Mouse (Mus musculus): ENCODE results near the gene Pcdh19. TPM values are rescaled to one million over a fixed set of nuclear protein-coding genes. Genes with fewer than 3 reads are reported as not detected.

The Pcdh19 gene
- polyA plus RNA-seq, 1 experiment from 2014 or later = 0.28 TPM

DNA sequence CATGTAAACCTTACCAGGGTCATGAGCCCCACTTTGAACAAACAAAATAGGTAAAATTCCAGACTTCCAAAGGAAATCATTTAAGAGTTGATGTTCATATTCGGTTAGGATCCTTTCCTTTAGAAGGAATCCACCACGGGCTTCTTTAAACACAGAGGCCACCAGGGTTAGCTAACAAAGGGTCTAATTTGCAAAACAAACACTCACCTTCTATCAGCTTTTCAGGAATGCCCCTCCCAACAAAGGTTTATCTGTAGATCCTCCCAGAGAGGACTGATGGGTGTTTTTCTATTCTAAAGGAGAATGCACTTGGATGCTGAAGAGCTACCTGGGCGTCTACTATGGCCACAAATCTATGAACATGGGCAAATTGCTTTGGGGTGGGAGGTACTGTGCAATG is 15.0 kb downstream of the Pcdh19 start:
- H3K27ac ChIP-seq (ENCODE audit: low read depth) = no peak overlapping the region
- H3K4me1 ChIP-seq (ENCODE audit: insufficient read depth) = no peaks in the 10 kb centered on the region
- H3K4me3 ChIP-seq (ENCODE audit: low read depth, low read length) = no peak overlapping the region
- H3K27me3 ChIP-seq (ENCODE audit: insufficient read depth, low read length) = 0 out of 2 replicates have a peak, but pooled peaks cover 3% of the 10 kb centered on the region
- H3K4me2 ChIP-seq (ENCODE audit: low read depth, low read length) = no peak overlapping the region
- TF ChIP-seq CTCF (IDR thresholded peaks at IDR 0.05; ENCODE audit: low read depth) (no peak), EP300 (IDR thresholded peaks at IDR 0.05; ENCODE audit: low read depth) (no peak)
- H3K9me3 ChIP-seq (ENCODE audit: low read length) = no peaks in the 10 kb centered on the region
- WGBS (ENCODE audit: insufficient replicate concordance) = 38% methylated on average over 3 of the region's 3 CpGs
- ATAC-seq (no peak), DNase-seq (no peak)
- H3K9ac ChIP-seq (replicated peaks) = no peak overlapping the region
- no peaks in the 10 kb centered on the region for H3K36me3 ChIP-seq (replicated peaks; ENCODE audit: insufficient read depth, low read length)

DNA sequence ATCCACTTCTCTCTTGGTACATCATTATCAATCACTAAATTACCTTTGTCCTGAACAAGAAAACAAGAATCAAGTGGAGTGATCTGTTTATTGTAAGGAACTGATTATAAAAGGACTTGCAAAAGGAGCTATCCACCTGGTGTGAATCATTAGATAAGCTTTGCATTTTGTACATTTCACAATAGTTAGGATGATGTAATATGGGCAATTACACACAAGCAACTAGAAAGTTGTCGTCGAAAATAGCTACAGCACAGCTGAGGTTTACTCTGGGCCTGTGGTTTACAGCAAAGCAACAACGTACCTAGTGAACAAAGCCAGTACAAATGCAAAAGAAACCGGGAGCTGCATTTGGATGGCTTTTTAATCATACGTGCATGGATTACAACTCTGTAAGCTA is 28.7 kb downstream of the Pcdh19 start:
- no peaks in the 10 kb centered on the region for H3K27me3 ChIP-seq (ENCODE audit: insufficient read depth, low read length)
- ATAC-seq = no peak
- no peaks in the 10 kb centered on the region for H3K9me3 ChIP-seq (ENCODE audit: low read length)
- no peak for TF ChIP-seq CTCF (IDR thresholded peaks at IDR 0.05; ENCODE audit: low read depth)
- no peak for TF ChIP-seq EP300 (IDR thresholded peaks at IDR 0.05; ENCODE audit: low read depth)
- DNase-seq = no peak
- no peaks in the 10 kb centered on the region for H3K36me3 ChIP-seq (replicated peaks; ENCODE audit: insufficient read depth, low read length)
- H3K4me1 ChIP-seq (ENCODE audit: insufficient read depth) = no peaks in the 10 kb centered on the region
- H3K4me3 ChIP-seq (ENCODE audit: low read depth, low read length) = no peak overlapping the region
- H3K4me2 ChIP-seq (ENCODE audit: low read depth, low read length) = no peak overlapping the region
- no peak overlapping the region for H3K27ac ChIP-seq (ENCODE audit: low read depth)
- no peak overlapping the region for H3K9ac ChIP-seq (replicated peaks)
- WGBS (ENCODE audit: insufficient replicate concordance) = 55% methylated on average over 5 of the region's 5 CpGs

DNA sequence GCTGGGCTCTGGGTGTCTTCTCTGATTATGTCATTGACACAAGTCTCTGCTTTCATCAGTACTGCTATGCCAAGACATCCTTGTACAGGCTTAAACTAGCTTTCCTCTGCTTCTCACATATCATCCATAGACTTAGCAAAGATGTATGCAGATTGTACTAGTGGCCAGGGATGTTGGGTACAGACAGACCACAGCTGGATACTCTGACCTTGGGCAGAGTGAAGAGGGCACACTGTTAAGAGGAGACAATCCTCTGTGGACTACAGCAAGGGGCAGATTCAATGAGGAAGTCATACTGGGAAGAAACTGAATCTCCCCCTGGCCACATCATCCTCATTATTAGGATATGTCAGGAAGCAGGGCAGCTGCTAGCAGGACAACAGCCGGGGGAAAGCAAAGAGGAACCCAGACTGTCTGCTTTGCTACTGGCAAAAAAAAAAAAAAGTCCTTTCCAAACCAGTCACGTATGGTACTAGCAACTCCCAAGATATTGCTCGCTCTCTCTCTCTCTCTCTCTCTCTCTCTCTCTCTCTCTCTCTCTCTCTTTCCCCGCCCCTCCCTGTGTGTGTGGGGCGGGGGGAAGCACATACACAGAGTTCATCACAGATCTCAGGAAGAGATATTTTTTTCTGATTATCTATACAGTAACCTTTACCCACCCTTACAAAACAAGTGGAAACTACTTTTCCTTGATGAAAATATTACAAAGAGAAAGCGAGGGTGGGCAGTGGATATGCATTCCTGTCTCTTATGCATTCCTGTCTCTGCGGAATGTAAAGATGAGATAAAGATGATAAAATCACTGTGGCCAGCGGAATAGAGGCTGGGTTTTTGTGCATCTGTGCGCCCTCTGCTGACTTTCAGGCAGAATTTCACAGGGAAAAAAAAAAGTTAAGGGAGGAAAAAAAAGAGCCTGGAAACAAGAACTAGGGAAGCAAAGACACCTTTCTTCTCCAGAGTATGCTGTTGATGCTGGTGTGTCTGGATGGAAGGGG is 31.2 kb downstream of the Pcdh19 start:
- ATAC-seq (no peak), DNase-seq (no peak)
- TF ChIP-seq CTCF (IDR thresholded peaks at IDR 0.05; ENCODE audit: low read depth) (peak; percentile 47), EP300 (IDR thresholded peaks at IDR 0.05; ENCODE audit: low read depth) (no peak)
- Histone ChIP-seq H3K27me3 (ENCODE audit: insufficient read depth, low read length) (no peaks in the 10 kb centered on the region), H3K36me3 (replicated peaks; ENCODE audit: insufficient read depth, low read length) (no peaks in the 10 kb centered on the region), H3K4me2 (ENCODE audit: low read depth, low read length) (0 out of 2 replicates have a peak overlapping the region, but pooled peaks have one; percentile 18), H3K9me3 (ENCODE audit: low read length) (no peaks in the 10 kb centered on the region), H3K27ac (ENCODE audit: low read depth) (no peak overlapping the region), H3K4me1 (ENCODE audit: insufficient read depth) (no peaks in the 10 kb centered on the region), H3K4me3 (ENCODE audit: low read depth, low read length) (no peak overlapping the region), H3K9ac (replicated peaks) (no peak overlapping the region)
- WGBS (ENCODE audit: insufficient replicate concordance) = 22% methylated on average over 8 of the region's 9 CpGs

DNA sequence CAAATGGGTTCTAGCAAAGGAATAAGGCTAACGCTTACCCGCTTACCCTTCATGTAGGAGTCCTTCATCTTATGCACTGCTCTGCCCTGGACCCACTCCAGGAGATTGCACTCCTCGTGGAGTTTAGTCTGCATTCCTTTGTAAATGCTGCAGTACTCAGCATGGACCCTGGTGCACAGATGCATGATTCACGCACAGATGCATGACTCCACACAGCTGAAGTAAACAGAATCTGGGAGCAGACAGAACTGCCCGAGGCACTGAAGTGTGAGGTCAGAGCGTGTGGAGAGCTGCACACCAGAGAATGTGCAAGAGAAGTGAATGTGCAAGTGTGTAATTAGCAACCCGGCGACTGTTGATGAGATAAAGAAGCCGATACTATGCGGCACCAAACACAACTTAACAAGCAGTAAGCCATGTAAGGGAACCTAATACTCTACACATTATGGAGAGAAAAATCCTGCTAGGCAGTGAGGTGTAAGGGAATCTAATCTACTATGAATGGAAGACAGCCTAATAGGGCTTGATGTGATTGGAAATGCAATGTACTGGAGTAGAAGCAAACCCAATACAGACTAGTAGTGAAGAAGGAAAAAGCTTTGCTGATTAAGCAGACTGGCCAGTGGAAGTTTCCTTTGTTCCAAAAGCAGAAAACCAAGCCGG is 32.8 kb downstream of the Pcdh19 start:
- no peak for ATAC-seq
- DNase-seq = no peak

DNA sequence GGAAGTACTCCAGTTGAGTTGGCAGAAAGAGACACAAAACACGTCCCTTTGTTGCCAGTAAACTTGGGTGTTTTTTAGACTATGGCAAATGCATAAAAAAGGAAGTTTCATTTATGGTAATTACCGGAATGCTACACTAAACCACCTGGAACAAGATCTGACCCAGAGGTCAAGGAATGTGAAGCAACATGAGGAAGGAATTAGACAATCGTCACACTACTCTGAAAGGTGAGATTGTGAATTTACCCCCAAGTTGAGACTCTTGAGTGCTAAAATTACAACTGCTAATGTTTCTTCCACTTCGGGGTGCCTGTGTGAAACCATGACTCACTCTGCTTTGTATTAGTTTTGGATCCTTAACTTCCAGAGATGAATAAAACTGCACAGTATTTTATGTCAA is 33.6 kb downstream of the Pcdh19 start:
- Histone ChIP-seq H3K27ac (ENCODE audit: low read depth) (no peak overlapping the region), H3K36me3 (replicated peaks; ENCODE audit: insufficient read depth, low read length) (no peaks in the 10 kb centered on the region), H3K9me3 (ENCODE audit: low read length) (no peaks in the 10 kb centered on the region), H3K4me1 (ENCODE audit: insufficient read depth) (no peaks in the 10 kb centered on the region), H3K27me3 (ENCODE audit: insufficient read depth, low read length) (no peaks in the 10 kb centered on the region), H3K4me2 (ENCODE audit: low read depth, low read length) (no peak overlapping the region), H3K9ac (replicated peaks) (no peak overlapping the region), H3K4me3 (ENCODE audit: low read depth, low read length) (no peak overlapping the region)
- WGBS (ENCODE audit: insufficient replicate concordance) = 60% methylated on average over 4 of the region's 4 CpGs
- ATAC-seq (no peak), DNase-seq (no peak)
- TF ChIP-seq CTCF (IDR thresholded peaks at IDR 0.05; ENCODE audit: low read depth) (no peak), EP300 (IDR thresholded peaks at IDR 0.05; ENCODE audit: low read depth) (no peak)

More for the DNA sequence above, 32.8 kb downstream of the Pcdh19 start:
- no peak overlapping the region for H3K27ac ChIP-seq (ENCODE audit: low read depth)
- H3K4me1 ChIP-seq (ENCODE audit: insufficient read depth) = no peaks in the 10 kb centered on the region
- no peaks in the 10 kb centered on the region for H3K36me3 ChIP-seq (replicated peaks; ENCODE audit: insufficient read depth, low read length)
- H3K27me3 ChIP-seq (ENCODE audit: insufficient read depth, low read length) = no peaks in the 10 kb centered on the region
- no peak overlapping the region for H3K4me2 ChIP-seq (ENCODE audit: low read depth, low read length)
- no peak overlapping the region for H3K4me3 ChIP-seq (ENCODE audit: low read depth, low read length)
- 73% methylated on average over 11 of the region's 11 CpGs for WGBS (ENCODE audit: insufficient replicate concordance)
- H3K9me3 ChIP-seq (ENCODE audit: low read length) = no peaks in the 10 kb centered on the region
- TF ChIP-seq CTCF (IDR thresholded peaks at IDR 0.05; ENCODE audit: low read depth) (no peak), EP300 (IDR thresholded peaks at IDR 0.05; ENCODE audit: low read depth) (no peak)
- no peak overlapping the region for H3K9ac ChIP-seq (replicated peaks)

DNA sequence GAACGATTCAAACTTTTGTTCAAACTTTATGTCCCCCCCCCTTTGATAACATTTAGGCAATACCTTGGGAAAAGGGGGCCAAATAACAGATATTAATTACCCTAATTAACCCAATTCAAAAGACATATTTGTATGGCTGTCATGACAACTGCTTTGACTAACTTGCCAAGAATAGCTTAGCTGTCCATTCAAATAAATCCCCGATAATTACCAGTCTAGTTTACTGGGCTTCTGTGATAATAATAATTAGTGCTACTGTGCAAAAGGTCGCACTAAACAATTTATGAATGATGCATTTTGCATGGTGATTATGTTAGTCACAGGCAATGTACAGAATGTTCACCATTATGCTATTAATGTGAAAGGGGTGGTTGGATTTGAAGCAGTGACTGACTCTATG is 35.7 kb downstream of the Pcdh19 start:
- no peak overlapping the region for H3K27ac ChIP-seq (ENCODE audit: low read depth)
- DNase-seq = no peak
- H3K9ac ChIP-seq (replicated peaks) = no peak overlapping the region
- no peaks in the 10 kb centered on the region for H3K36me3 ChIP-seq (replicated peaks; ENCODE audit: insufficient read depth, low read length)
- 85% methylated on average over 3 of the region's 3 CpGs for WGBS (ENCODE audit: insufficient replicate concordance)
- H3K4me3 ChIP-seq (ENCODE audit: low read depth, low read length) = no peak overlapping the region
- H3K27me3 ChIP-seq (ENCODE audit: insufficient read depth, low read length) = no peaks in the 10 kb centered on the region
- ATAC-seq = no peak
- no peak for TF ChIP-seq EP300 (IDR thresholded peaks at IDR 0.05; ENCODE audit: low read depth)
- no peak for TF ChIP-seq CTCF (IDR thresholded peaks at IDR 0.05; ENCODE audit: low read depth)
- no peaks in the 10 kb centered on the region for H3K9me3 ChIP-seq (ENCODE audit: low read length)
- no peak overlapping the region for H3K4me2 ChIP-seq (ENCODE audit: low read depth, low read length)
- no peaks in the 10 kb centered on the region for H3K4me1 ChIP-seq (ENCODE audit: insufficient read depth)

Data from liver, postnatal 0 days (tissue).